Mouse (Mus musculus): ENCODE results near the gene Gpc4. TPM values are rescaled to one million over a fixed set of nuclear protein-coding genes. Genes with fewer than 3 reads are reported as not detected.

Gpc4 gene
- polyA plus RNA-seq, 2 experiments, result 81.8 to 88.5 TPM

GRCm38 (mm10) chrX:52183551-52184442, 18.7 kb upstream of the Gpc4 start:
- ATAC-seq (ENCODE audit: low FRiP score, low read depth), result no peak
- H3K4me1 ChIP-seq (ENCODE audit: control insufficient read depth, insufficient read depth, low read length), result no peaks in the 10 kb centered on the region
- no peaks in the 10 kb centered on the region for H3K36me3 ChIP-seq (ENCODE audit: control insufficient read depth, insufficient read depth, low read length)
- no peaks in the 10 kb centered on the region for H3K27me3 ChIP-seq (ENCODE audit: control insufficient read depth, insufficient read depth, low read length)
- no peak overlapping the region for H3K9ac ChIP-seq (ENCODE audit: low read depth, low read length, severe bottlenecking)
- H3K27ac ChIP-seq (replicated peaks; ENCODE audit: low read depth, low read length), result no peak overlapping the region
- H3K9me3 ChIP-seq (ENCODE audit: control insufficient read depth, low read length), result no peaks in the 10 kb centered on the region
- H3K4me2 ChIP-seq (replicated peaks; ENCODE audit: low read depth, low read length, severe bottlenecking), result no peak overlapping the region
- WGBS, result 52% methylated on average over 4 of the region's 5 CpGs
- H3K4me3 ChIP-seq (replicated peaks; ENCODE audit: low read length), result no peak overlapping the region
- TF ChIP-seq POLR2A (IDR thresholded peaks at IDR 0.05; ENCODE audit: borderline replicate concordance, extremely low read depth, insufficient read depth, insufficient read length), result no peak
- DNase-seq (ENCODE audit: low spot score), result no peak

- no peaks in the 10 kb centered on the region for H3K4me1 ChIP-seq (ENCODE audit: control insufficient read depth, insufficient read depth, low read length)
- H3K9me3 ChIP-seq (ENCODE audit: control insufficient read depth, low read length), result no peaks in the 10 kb centered on the region
- H3K36me3 ChIP-seq (ENCODE audit: control insufficient read depth, insufficient read depth, low read length), result no peaks in the 10 kb centered on the region
- no peaks in the 10 kb centered on the region for H3K27me3 ChIP-seq (ENCODE audit: control insufficient read depth, insufficient read depth, low read length)
- no peak for TF ChIP-seq POLR2A (IDR thresholded peaks at IDR 0.05; ENCODE audit: borderline replicate concordance, extremely low read depth, insufficient read depth, insufficient read length)
- no peak overlapping the region for H3K4me2 ChIP-seq (replicated peaks; ENCODE audit: low read depth, low read length, severe bottlenecking)
- WGBS, result 49% methylated on average over 2 of the region's 2 CpGs
- no peak overlapping the region for H3K9ac ChIP-seq (ENCODE audit: low read depth, low read length, severe bottlenecking)
- no peak overlapping the region for H3K27ac ChIP-seq (replicated peaks; ENCODE audit: low read depth, low read length)
- H3K4me3 ChIP-seq (replicated peaks; ENCODE audit: low read length), result no peak overlapping the region
- ATAC-seq (ENCODE audit: low FRiP score, low read depth) (no peak), DNase-seq (ENCODE audit: low spot score) (no peak)
These were observed 16.3 kb upstream of the Gpc4 start for GRCm38 (mm10) chrX:52181401-52181800.

DNA sequence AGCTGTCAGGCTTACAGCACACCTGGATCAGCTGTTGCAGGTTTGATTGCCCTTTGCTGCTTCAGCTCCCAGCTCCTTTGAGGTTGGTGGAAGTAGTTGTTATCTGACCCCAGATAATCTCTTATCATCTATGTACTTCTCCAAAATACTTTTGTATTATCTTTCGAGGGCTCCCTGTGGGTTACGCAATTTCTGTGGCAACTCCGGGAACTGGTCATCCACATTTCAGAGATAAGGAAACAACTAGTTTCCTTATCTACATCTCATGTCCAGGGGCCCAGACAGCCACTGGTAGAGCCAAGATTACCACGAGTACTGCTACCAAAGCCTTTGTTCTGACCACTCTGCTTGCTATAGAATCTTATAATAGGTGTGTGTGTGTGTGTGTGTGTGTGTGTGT, 12.0 kb upstream of the Gpc4 start:
- DNase-seq (ENCODE audit: low spot score), result no peak
- WGBS, result 78% methylated on average over 4 of the region's 4 CpGs

GRCm38 (mm10) chrX:52167519-52168244, 2.6 kb upstream of the Gpc4 start:
- no peak overlapping the region for H3K27ac ChIP-seq (replicated peaks; ENCODE audit: low read depth, low read length)
- no peaks in the 10 kb centered on the region for H3K36me3 ChIP-seq (ENCODE audit: control insufficient read depth, insufficient read depth, low read length)
- DNase-seq (ENCODE audit: low spot score) (no peak), ATAC-seq (ENCODE audit: low FRiP score, low read depth) (no peak)
- H3K4me2 ChIP-seq (replicated peaks; ENCODE audit: low read depth, low read length, severe bottlenecking), result no peak overlapping the region
- TF ChIP-seq POLR2A (IDR thresholded peaks at IDR 0.05; ENCODE audit: borderline replicate concordance, extremely low read depth, insufficient read depth, insufficient read length), result no peak
- no peak overlapping the region for H3K4me3 ChIP-seq (replicated peaks; ENCODE audit: low read length)
- H3K4me1 ChIP-seq (ENCODE audit: control insufficient read depth, insufficient read depth, low read length), result no peaks in the 10 kb centered on the region
- 35% methylated on average over 6 of the region's 6 CpGs for WGBS
- H3K9me3 ChIP-seq (ENCODE audit: control insufficient read depth, low read length), result no peaks in the 10 kb centered on the region
- no peak overlapping the region for H3K9ac ChIP-seq (ENCODE audit: low read depth, low read length, severe bottlenecking)
- no peaks in the 10 kb centered on the region for H3K27me3 ChIP-seq (ENCODE audit: control insufficient read depth, insufficient read depth, low read length)

More for the DNA sequence above, 12.0 kb upstream of the Gpc4 start:
- H3K36me3 ChIP-seq (ENCODE audit: control insufficient read depth, insufficient read depth, low read length), result no peaks in the 10 kb centered on the region
- no peak overlapping the region for H3K27ac ChIP-seq (replicated peaks; ENCODE audit: low read depth, low read length)
- H3K4me1 ChIP-seq (ENCODE audit: control insufficient read depth, insufficient read depth, low read length), result no peaks in the 10 kb centered on the region
- no peak overlapping the region for H3K4me2 ChIP-seq (replicated peaks; ENCODE audit: low read depth, low read length, severe bottlenecking)
- H3K9me3 ChIP-seq (ENCODE audit: control insufficient read depth, low read length), result no peaks in the 10 kb centered on the region
- H3K9ac ChIP-seq (ENCODE audit: low read depth, low read length, severe bottlenecking), result no peak overlapping the region
- no peak for ATAC-seq (ENCODE audit: low FRiP score, low read depth)
- no peak for TF ChIP-seq POLR2A (IDR thresholded peaks at IDR 0.05; ENCODE audit: borderline replicate concordance, extremely low read depth, insufficient read depth, insufficient read length)
- no peak overlapping the region for H3K4me3 ChIP-seq (replicated peaks; ENCODE audit: low read length)
- no peaks in the 10 kb centered on the region for H3K27me3 ChIP-seq (ENCODE audit: control insufficient read depth, insufficient read depth, low read length)

DNA sequence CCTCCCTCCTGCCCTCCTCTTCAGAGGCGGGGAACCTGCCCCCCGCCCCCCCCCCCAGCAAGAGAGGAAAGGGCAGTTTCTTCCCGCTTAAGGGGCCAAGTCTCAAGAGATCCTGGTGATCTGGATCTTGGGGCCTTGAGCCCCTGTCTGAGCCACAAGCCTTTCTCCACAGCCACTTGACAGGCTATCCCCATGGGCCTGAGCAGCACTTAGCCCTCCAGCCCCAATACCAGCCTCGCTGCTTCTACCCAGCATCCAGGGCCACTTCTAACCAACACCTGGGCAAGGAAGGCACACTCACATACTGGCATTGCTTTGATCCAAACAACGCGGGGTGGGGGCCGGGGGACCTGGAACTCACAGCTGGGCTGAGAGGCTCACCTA, 495 bp upstream of the Gpc4 start:
- H3K4me3 ChIP-seq (replicated peaks; ENCODE audit: low read length), result peak overlapping the region; percentile 55
- 0 out of 2 replicates have a peak, but pooled peaks cover 6% of the 10 kb centered on the region for H3K4me1 ChIP-seq (ENCODE audit: control insufficient read depth, insufficient read depth, low read length)
- no peak overlapping the region for H3K27ac ChIP-seq (replicated peaks; ENCODE audit: low read depth, low read length)
- peak overlapping the region; percentile 50; the same call in 1 of the 2 replicates for H3K4me2 ChIP-seq (replicated peaks; ENCODE audit: low read depth, low read length, severe bottlenecking)
- no peaks in the 10 kb centered on the region for H3K36me3 ChIP-seq (ENCODE audit: control insufficient read depth, insufficient read depth, low read length)
- DNase-seq (ENCODE audit: low spot score) (no peak), ATAC-seq (ENCODE audit: low FRiP score, low read depth) (peak; percentile 3; the same call in 1 of the 2 replicates)
- no peak overlapping the region for H3K9ac ChIP-seq (ENCODE audit: low read depth, low read length, severe bottlenecking)
- H3K9me3 ChIP-seq (ENCODE audit: control insufficient read depth, low read length), result no peaks in the 10 kb centered on the region
- no peak for TF ChIP-seq POLR2A (IDR thresholded peaks at IDR 0.05; ENCODE audit: borderline replicate concordance, extremely low read depth, insufficient read depth, insufficient read length)
- WGBS, result 28% methylated on average over 4 of the region's 7 CpGs
- H3K27me3 ChIP-seq (ENCODE audit: control insufficient read depth, insufficient read depth, low read length), result no peaks in the 10 kb centered on the region

Measured in limb, embryonic 14.5 days (tissue).